Mouse (Mus musculus): ENCODE measurements around the gene Trim59. TPM values are rescaled to one million over a fixed set of nuclear protein-coding genes. Genes with fewer than 3 reads are reported as not detected.
"Not testable (repeated sequence)": the region's sequence is repeated elsewhere in the genome, so short reads cannot be mapped to it uniquely, and the experiment has no call there.

The Trim59 gene
- polyA plus RNA-seq, 1 experiment: 0.35 TPM

DNA sequence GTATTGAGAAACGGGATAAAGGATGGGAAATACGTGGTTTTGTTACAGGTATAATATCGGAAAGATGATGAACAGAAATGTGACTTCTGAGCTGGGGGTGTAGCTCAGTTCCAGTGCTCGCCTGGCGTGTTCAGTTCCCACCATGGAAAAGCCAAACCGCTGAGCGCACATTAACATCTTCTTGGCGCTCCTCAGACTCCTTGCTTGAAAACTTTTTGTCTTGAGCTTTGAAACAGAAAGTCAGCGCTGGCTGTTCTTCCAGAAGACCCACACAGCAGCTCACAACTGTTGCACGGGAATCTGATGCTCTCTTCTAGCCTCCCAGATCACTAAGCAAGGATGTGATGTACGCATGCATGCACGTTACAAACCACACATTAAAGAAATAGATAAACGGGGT is 1.2 kb upstream of the Trim59 start:
- Histone ChIP-seq H3K27me3 (replicated peaks) (peaks cover 38% of the 10 kb centered on the region), H3K4me3 (replicated peaks) (peak overlapping the region; percentile 92), H3K36me3 (replicated peaks; ENCODE audit: low read length) (peaks cover 5% of the 10 kb centered on the region), H3K9me3 (no peaks in the 10 kb centered on the region), H3K4me1 (peaks cover 42% of the 10 kb centered on the region)
- TF ChIP-seq GATA1 (IDR thresholded peaks at IDR 0.05; ENCODE audit: borderline replicate concordance, low read length): no peak
- TF ChIP-seq FLI1 (IDR thresholded peaks at IDR 0.05; ENCODE audit: low read length): no peak

DNA sequence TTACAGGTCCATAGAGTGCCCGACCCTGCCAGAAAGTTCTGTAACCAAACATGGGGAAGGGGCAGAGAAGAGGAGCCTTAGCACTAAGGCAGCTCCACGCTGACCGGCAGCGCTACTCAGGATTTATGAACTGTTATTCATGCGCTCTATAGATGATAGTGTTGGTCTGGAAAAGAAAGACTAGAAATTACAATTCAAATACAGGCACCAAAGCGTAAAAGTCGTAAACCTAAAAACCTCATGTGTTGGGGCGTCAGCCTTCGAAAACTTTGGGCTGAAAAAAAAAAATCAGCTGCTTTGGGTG is 797 bp upstream of the Trim59 start:
- Histone ChIP-seq H3K27me3 (replicated peaks) (peaks cover 38% of the 10 kb centered on the region), H3K4me1 (peaks cover 45% of the 10 kb centered on the region), H3K36me3 (replicated peaks; ENCODE audit: low read length) (peaks cover 9% of the 10 kb centered on the region), H3K4me3 (replicated peaks) (peak overlapping the region; percentile 92), H3K9me3 (no peaks in the 10 kb centered on the region)
- TF ChIP-seq FLI1 (IDR thresholded peaks at IDR 0.05; ENCODE audit: low read length): no peak
- no peak for TF ChIP-seq GATA1 (IDR thresholded peaks at IDR 0.05; ENCODE audit: borderline replicate concordance, low read length)

DNA sequence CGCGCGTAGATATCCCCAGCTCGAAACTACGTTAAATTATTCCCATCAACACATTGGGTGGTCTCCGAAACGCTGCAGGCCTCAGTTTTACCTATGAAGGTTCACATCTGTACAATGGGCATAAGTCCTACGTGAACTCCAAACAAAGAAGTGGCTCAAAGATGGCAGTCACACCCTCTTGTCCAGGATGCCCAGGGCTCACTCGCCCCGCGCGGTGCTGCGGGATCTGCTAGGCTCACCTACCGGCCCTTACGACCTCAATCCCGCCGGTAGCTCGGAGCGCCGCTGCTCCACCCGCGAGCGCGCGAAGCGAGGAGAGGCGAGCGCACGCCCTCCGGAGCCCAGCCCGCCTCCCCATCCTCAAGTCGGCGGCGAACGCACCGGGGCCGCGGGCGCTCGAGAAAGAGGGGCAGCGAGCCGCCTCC is 376 bp downstream of the Trim59 start:
- Histone ChIP-seq H3K27me3 (replicated peaks) (peaks cover 30% of the 10 kb centered on the region), H3K4me3 (replicated peaks) (peak overlapping the region; percentile 92), H3K36me3 (replicated peaks; ENCODE audit: low read length) (peaks cover 16% of the 10 kb centered on the region), H3K4me1 (peaks cover 50% of the 10 kb centered on the region), H3K9me3 (no peaks in the 10 kb centered on the region)
- no peak for TF ChIP-seq GATA1 (IDR thresholded peaks at IDR 0.05; ENCODE audit: borderline replicate concordance, low read length)
- no peak for TF ChIP-seq FLI1 (IDR thresholded peaks at IDR 0.05; ENCODE audit: low read length)

DNA sequence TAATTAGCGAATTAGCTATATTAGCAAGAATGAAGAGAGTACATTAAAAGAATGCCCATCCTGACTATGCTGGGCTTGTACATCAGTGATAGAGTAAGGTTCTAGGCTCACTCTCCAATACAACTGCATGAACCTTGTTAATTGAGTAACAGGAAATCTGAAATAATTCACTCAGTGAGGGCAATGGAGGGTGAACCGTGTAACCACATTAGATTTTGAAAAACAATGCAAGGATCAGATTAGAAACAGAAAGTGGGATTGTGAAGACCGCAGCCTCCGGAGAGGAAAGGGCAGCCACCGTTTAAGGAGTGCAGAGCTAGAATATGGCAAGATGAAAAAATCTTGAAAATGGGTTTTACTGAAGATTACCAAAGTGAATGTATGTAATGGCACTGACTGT is 3.3 kb downstream of the Trim59 start:
- peaks cover 6% of the 10 kb centered on the region for H3K27me3 ChIP-seq (replicated peaks)
- peak overlapping the region; percentile 71 for H3K4me3 ChIP-seq (replicated peaks)
- TF ChIP-seq FLI1 (IDR thresholded peaks at IDR 0.05; ENCODE audit: low read length) (no peak), GATA1 (IDR thresholded peaks at IDR 0.05; ENCODE audit: borderline replicate concordance, low read length) (no peak)
- H3K9me3 ChIP-seq: no peaks in the 10 kb centered on the region
- peaks cover 31% of the 10 kb centered on the region for H3K36me3 ChIP-seq (replicated peaks; ENCODE audit: low read length)
- H3K4me1 ChIP-seq: peaks cover 49% of the 10 kb centered on the region

DNA sequence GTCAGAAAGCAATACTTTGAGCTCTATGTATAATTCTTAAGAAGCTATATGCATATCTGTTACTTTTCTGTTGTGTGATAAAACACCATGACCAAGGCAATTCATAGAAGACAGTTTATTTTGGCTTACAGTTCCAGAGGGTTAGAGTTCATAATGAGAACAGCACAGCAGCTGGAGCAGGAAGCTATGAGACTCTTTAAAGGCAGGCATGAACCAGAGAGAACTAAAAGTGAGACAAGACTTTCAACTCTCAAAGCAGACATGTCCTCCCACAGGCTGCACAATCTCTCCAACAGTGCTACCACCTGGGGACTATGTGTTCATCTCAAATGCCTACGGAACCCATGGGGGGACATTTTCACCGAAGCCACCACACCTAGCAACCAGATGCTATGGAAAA is 4.5 kb downstream of the Trim59 start:
- no peaks in the 10 kb centered on the region for H3K9me3 ChIP-seq
- H3K4me1 ChIP-seq: peaks cover 37% of the 10 kb centered on the region
- H3K36me3 ChIP-seq (replicated peaks; ENCODE audit: low read length): peaks cover 42% of the 10 kb centered on the region
- peaks cover under 1% of the 10 kb centered on the region for H3K27me3 ChIP-seq (replicated peaks)
- TF ChIP-seq FLI1 (IDR thresholded peaks at IDR 0.05; ENCODE audit: low read length): no peak
- TF ChIP-seq GATA1 (IDR thresholded peaks at IDR 0.05; ENCODE audit: borderline replicate concordance, low read length): no peak
- H3K4me3 ChIP-seq (replicated peaks): peak overlapping the region; percentile 38

DNA sequence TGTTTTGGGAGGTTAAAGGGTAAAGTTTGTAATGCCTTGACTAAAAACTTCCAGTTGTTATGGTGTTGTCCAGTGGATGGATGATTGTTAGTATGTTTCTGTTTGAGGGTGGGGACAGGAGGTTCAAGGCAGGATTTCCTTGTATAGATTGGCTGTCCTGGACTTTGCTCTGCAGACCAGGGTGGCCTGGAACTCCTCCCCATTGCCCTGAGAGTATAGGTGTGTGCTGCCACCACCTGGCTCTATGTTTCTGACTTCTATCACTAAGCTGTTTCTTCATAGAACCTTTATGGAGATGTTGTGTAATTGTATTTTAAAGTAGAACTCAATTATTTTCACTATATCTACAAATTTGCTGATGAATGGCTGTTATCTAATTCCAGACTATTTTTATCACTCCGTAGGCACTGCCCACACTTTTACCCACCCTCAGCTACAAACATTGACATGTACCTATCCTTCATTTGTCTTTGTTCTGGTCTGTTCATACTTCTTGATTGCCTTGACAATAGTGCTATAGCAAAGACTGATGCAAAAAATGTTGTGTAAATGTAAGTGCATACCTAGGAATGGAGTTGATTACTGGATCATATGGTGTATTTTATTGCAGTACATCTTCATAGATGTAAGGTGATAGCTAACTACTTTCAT is 18.3 kb downstream of the Trim59 start:
- H3K4me1 ChIP-seq: no peaks in the 10 kb centered on the region
- peaks cover 95% of the 10 kb centered on the region for H3K36me3 ChIP-seq (replicated peaks; ENCODE audit: low read length)
- no peaks in the 10 kb centered on the region for H3K9me3 ChIP-seq
- no peaks in the 10 kb centered on the region for H3K27me3 ChIP-seq (replicated peaks)
- H3K4me3 ChIP-seq (replicated peaks): no peak overlapping the region
- TF ChIP-seq FLI1 (IDR thresholded peaks at IDR 0.05; ENCODE audit: low read length) (no peak), GATA1 (IDR thresholded peaks at IDR 0.05; ENCODE audit: borderline replicate concordance, low read length) (no peak)

DNA sequence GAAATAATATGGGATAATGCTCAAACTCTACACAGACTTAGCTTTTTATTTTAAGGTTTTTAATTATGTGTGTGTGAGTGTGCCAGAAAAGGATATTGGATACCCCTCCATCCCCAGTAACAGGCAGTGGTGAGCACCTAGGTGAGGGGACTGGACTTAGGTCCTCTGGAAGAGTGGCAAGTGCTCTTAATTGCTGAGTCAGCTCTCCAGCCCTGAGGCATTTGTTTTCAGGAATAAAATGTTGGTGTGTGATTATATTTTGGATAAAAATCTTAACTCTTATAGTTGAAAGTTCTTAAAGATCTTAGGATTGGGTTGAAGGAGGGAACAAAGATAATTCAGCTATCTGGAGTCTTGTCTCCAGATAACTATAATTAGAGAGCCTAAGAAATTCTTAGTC is 23.8 kb downstream of the Trim59 start:
- Histone ChIP-seq H3K27me3 (replicated peaks) (no peaks in the 10 kb centered on the region), H3K4me3 (replicated peaks) (no peak overlapping the region), H3K4me1 (0 out of 2 replicates have a peak, but pooled peaks cover 4% of the 10 kb centered on the region), H3K9me3 (no peaks in the 10 kb centered on the region), H3K36me3 (replicated peaks; ENCODE audit: low read length) (peaks cover 95% of the 10 kb centered on the region)
- no peak for TF ChIP-seq FLI1 (IDR thresholded peaks at IDR 0.05; ENCODE audit: low read length)

DNA sequence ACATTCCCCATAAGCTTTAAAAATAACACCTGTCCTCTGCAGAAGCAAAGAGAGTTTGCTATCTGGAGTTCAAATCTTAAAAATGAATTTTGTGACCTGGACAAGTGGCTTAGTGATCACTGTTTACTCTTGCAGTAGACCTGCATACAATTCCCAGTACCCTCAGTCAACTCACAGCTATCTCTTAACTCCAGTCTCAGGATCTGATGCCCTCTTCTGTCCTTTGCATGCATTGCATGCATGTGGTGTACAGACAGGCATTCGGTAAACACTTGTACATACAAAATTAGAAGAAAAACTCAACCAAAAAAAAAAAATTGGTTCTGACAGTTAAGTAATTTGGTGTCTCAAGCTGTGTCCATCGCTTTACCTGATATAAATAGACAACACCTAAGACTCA is 24.3 kb downstream of the Trim59 start:
- H3K4me3 ChIP-seq (replicated peaks): no peak overlapping the region
- no peaks in the 10 kb centered on the region for H3K27me3 ChIP-seq (replicated peaks)
- no peaks in the 10 kb centered on the region for H3K9me3 ChIP-seq
- TF ChIP-seq GATA1 (IDR thresholded peaks at IDR 0.05; ENCODE audit: borderline replicate concordance, low read length) (no peak), FLI1 (IDR thresholded peaks at IDR 0.05; ENCODE audit: low read length) (no peak)
- 0 out of 2 replicates have a peak, but pooled peaks cover 4% of the 10 kb centered on the region for H3K4me1 ChIP-seq
- H3K36me3 ChIP-seq (replicated peaks; ENCODE audit: low read length): peaks cover 91% of the 10 kb centered on the region

DNA sequence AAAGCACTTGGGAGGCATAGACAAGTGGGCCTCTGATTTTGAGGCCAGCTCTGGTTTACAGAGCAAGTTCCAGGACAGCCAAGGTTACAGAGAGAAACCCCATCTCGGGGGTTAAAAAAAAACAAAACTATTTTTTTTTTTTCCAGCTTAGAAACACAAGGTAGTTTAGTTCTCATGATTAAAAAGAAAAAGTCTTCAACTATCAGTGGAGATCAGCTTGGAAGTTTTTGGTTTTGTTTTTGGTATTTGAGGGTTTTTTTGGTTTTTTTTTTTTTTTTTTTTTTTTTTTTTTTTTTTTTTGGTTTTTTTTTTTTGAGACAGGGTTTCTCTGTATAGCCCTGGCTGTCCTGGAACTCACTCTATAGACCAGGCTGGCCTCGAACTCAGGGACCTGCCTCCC is 25.9 kb downstream of the Trim59 start:
- not testable (repeated sequence) for H3K9me3 ChIP-seq; H3K4me1 ChIP-seq; H3K4me3 ChIP-seq (replicated peaks); H3K27me3 ChIP-seq (replicated peaks)
- H3K36me3 ChIP-seq (replicated peaks; ENCODE audit: low read length): peaks cover 90% of the 10 kb centered on the region

DNA sequence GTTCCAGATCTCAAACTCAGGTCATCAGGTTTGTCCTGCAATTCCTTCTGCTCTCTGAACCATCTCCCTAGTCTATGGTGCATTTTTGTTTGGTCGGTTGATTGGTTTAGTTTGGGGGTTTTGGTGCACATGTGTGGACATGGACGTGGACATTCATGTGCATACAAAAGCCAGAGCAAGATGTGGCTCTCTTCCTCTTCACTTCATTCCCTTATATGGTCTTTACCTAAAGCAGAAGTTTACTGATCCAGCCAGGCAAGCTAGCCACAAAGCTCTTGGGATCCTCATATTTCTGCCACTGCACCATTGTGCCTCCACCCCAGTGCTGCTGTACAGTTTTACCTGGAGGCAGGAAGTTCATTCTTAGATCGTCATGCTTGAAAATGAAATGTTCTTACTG is 27.4 kb downstream of the Trim59 start:
- Histone ChIP-seq H3K36me3 (replicated peaks; ENCODE audit: low read length) (peaks cover 90% of the 10 kb centered on the region), H3K9me3 (no peaks in the 10 kb centered on the region), H3K4me1 (peaks cover 8% of the 10 kb centered on the region; the same call in 1 of the 2 replicates), H3K4me3 (replicated peaks) (no peak overlapping the region), H3K27me3 (replicated peaks) (no peaks in the 10 kb centered on the region)
- TF ChIP-seq FLI1 (IDR thresholded peaks at IDR 0.05; ENCODE audit: low read length) (no peak), GATA1 (IDR thresholded peaks at IDR 0.05; ENCODE audit: borderline replicate concordance, low read length) (no peak)

DNA sequence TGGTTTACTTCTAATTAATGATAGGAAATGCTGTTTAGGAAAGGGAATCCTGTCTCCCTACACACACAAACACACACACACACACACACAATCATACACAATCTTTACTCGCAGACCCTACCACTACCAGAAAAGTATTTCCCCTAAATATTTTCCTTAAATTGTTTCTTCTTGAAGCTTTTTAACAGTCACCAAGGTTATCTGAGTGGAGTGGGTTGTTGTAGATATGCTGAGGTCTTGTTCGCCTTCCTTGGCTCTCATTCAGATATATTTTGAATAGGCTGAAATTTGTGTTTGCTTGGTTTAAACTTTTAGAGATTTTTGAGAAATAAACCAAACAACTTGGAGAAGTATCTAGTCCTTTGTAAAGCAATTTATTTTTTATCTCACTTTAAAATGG is 35.7 kb downstream of the Trim59 start:
- Histone ChIP-seq H3K27me3 (replicated peaks) (no peaks in the 10 kb centered on the region), H3K4me3 (replicated peaks) (no peak overlapping the region), H3K4me1 (peaks cover 33% of the 10 kb centered on the region), H3K9me3 (no peaks in the 10 kb centered on the region), H3K36me3 (replicated peaks; ENCODE audit: low read length) (peaks cover 33% of the 10 kb centered on the region)
- TF ChIP-seq FLI1 (IDR thresholded peaks at IDR 0.05; ENCODE audit: low read length) (no peak), GATA1 (IDR thresholded peaks at IDR 0.05; ENCODE audit: borderline replicate concordance, low read length) (no peak)
